Mouse (Mus musculus) intestine, embryonic 14.5 days (tissue): ENCODE results near the gene Rxfp4. TPM values are rescaled to one million over a fixed set of nuclear protein-coding genes. Genes with fewer than 3 reads are reported as not detected.
A peak's percentile ranks its signal among the peaks of the same experiment; 100 is the strongest.

Source experiments
- ATAC-seq: fragments of 200-750 bp; cut with Nextera tagmentation; replicated peaks from 2 replicates; pipeline ENCODE4 v1.8.0; 2017; ENCODE audit warnings: low read depth, moderate number of reproducible peaks, moderate TSS enrichment, moderate library complexity; ENCODE audit not compliant: low FRiP score, low TSS enrichment
- DNase-seq: peaks from one replicate; pipeline ENCODE4 v3.0.0-alpha.2; 2018; ENCODE audit warnings: low spot score
- H3K27ac ChIP-seq: fragments of 300-500 bp; sonication (generic); 2 replicates; pipeline ENCODE4 v1.5.1; 2014; ENCODE audit warnings: low read depth, mild to moderate bottlenecking, control low read depth
- H3K27me3 ChIP-seq: fragments of 300-500 bp; sonication (generic); replicated peaks from 2 replicates; pipeline ENCODE4 v1.6.1; 2014; ENCODE audit warnings: low read length, control low read depth; ENCODE audit not compliant: control insufficient read depth, insufficient read depth
- H3K36me3 ChIP-seq: fragments of 300-500 bp; sonication (generic); 2 replicates; pipeline ENCODE4 v1.6.1; 2014; ENCODE audit warnings: low read length, control low read depth; ENCODE audit not compliant: control insufficient read depth, insufficient read depth
- H3K4me1 ChIP-seq: fragments of 300-500 bp; sonication (generic); replicated peaks from 2 replicates; pipeline ENCODE4 v1.6.1; 2014; ENCODE audit warnings: low read length, control low read depth, mixed read lengths; ENCODE audit not compliant: control insufficient read depth, insufficient read depth
- H3K4me2 ChIP-seq: fragments of 300-500 bp; sonication (generic); 2 replicates; pipeline ENCODE4 v1.6.1; 2014; ENCODE audit warnings: low read length
- H3K4me3 ChIP-seq: fragments of 300-500 bp; sonication (generic); 2 replicates; pipeline ENCODE4 v1.5.1; 2014; ENCODE audit warnings: low read depth, low read length, control low read depth, mixed read lengths
- H3K9ac ChIP-seq: fragments of 300-500 bp; sonication (generic); 2 replicates; pipeline ENCODE4 v1.6.1; 2014; ENCODE audit warnings: mild to moderate bottlenecking, low read length
- H3K9me3 ChIP-seq: fragments of 300-500 bp; sonication (generic); 2 replicates; pipeline ENCODE4 v1.6.1; 2016; ENCODE audit warnings: low read length, control low read depth; ENCODE audit not compliant: control insufficient read depth
- WGBS: fragments of 180-500 bp; shearing (Covaris S2); extraction: QIAGEN DNeasy Blood & Tissue Kit; methylation state at CpG from one replicate; pipeline ENCODE4 v1.1.7; 2014; 5-methylcytosine and 5-hydroxymethylcytosine counted together
- polyA plus RNA-seq: library from polyadenylated mRNA; unstranded; fragments of >200 nt; fragmentation: Nextera tagmentation; extraction: Ambion mirVana; gene quantifications from 2 replicates; pipeline ENCODE4 v1.2.1, GENCODE M21; 2014

Gene Rxfp4
- polyA plus RNA-seq: not detected in 2 replicates

- ATAC-seq (no peak), DNase-seq (no peak)
- no peaks in the 10 kb centered on the region for H3K27me3 ChIP-seq
- no peak within 1 kb of the TSS for H3K4me2 ChIP-seq
- no peak within 1 kb of the TSS for H3K9ac ChIP-seq
- WGBS: 91% methylated on average over 17 of the region's 17 CpGs
- H3K4me3 ChIP-seq: no peak within 1 kb of the TSS
- H3K9me3 ChIP-seq: no peaks in the 10 kb centered on the region
- no peaks in the 10 kb centered on the region for H3K4me1 ChIP-seq
- H3K27ac ChIP-seq: no peak within 1 kb of the TSS
- H3K36me3 ChIP-seq: peaks cover 8% of the 10 kb centered on the region
Measured at GRCm38 (mm10) chr3:88652846-88653515, at the start of gene Rxfp4. Gene Rxfp4 (minus strand): TSS chr3:88653142.

GRCm38 (mm10) chr3:88701222-88701621 lies 48.3 kb upstream of the Rxfp4 start:
- peaks cover 98% of the 10 kb centered on the region for H3K36me3 ChIP-seq
- no peak overlapping the region for H3K4me2 ChIP-seq
- WGBS: 56% methylated on average over 3 of the region's 3 CpGs
- H3K27ac ChIP-seq: no peak overlapping the region
- H3K9ac ChIP-seq: no peak overlapping the region
- no peaks in the 10 kb centered on the region for H3K4me1 ChIP-seq
- DNase-seq (no peak), ATAC-seq (no peak)
- no peaks in the 10 kb centered on the region for H3K9me3 ChIP-seq
- no peaks in the 10 kb centered on the region for H3K27me3 ChIP-seq
- H3K4me3 ChIP-seq: no peak overlapping the region

GRCm38 (mm10) chr3:88700247-88700646 lies 47.3 kb upstream of the Rxfp4 start:
- Histone ChIP-seq H3K4me2 (no peak overlapping the region), H3K4me3 (no peak overlapping the region), H3K9ac (no peak overlapping the region), H3K27ac (no peak overlapping the region), H3K4me1 (no peaks in the 10 kb centered on the region), H3K27me3 (no peaks in the 10 kb centered on the region), H3K36me3 (peaks cover 98% of the 10 kb centered on the region), H3K9me3 (no peaks in the 10 kb centered on the region)
- 96% methylated on average over 3 of the region's 3 CpGs for WGBS
- no peak for ATAC-seq
- DNase-seq: no peak

GRCm38 (mm10) chr3:88698834-88699233 lies 45.9 kb upstream of the Rxfp4 start:
- no peaks in the 10 kb centered on the region for H3K4me1 ChIP-seq
- H3K4me2 ChIP-seq: no peak overlapping the region
- ATAC-seq (no peak), DNase-seq (no peak)
- H3K36me3 ChIP-seq: peaks cover 98% of the 10 kb centered on the region
- H3K27ac ChIP-seq: no peak overlapping the region
- no peak overlapping the region for H3K4me3 ChIP-seq
- H3K9me3 ChIP-seq: no peaks in the 10 kb centered on the region
- no peak overlapping the region for H3K9ac ChIP-seq
- H3K27me3 ChIP-seq: no peaks in the 10 kb centered on the region
- WGBS: 91% methylated on average over 6 of the region's 6 CpGs

DNA sequence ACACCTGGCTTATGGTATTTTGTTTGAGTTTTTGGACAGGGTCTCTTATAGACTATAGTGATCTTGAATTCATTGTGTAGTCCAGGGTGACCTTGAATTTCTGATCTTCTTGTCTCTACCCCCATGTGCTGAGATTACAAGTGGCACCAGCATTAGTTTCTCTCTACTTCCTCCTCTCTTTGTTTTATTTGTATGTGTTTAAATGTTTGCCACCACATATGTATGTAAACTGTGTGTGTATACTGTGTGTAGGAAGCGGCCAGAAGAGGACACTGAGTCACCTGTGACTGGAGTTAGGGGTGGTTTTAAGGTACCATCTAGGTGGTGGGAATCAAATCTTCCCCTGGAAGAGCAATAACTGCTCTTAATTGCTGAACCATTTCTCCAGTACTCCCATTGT lies 45.1 kb upstream of the Rxfp4 start:
- H3K9me3 ChIP-seq: no peaks in the 10 kb centered on the region
- H3K9ac ChIP-seq: no peak overlapping the region
- no peak overlapping the region for H3K4me2 ChIP-seq
- peaks cover 97% of the 10 kb centered on the region for H3K36me3 ChIP-seq
- H3K27ac ChIP-seq: no peak overlapping the region
- WGBS: 93% methylated on average over 1 of the region's 1 CpGs
- H3K4me1 ChIP-seq: no peaks in the 10 kb centered on the region
- H3K27me3 ChIP-seq: no peaks in the 10 kb centered on the region
- H3K4me3 ChIP-seq: no peak overlapping the region
- ATAC-seq: no peak
- no peak for DNase-seq

DNA sequence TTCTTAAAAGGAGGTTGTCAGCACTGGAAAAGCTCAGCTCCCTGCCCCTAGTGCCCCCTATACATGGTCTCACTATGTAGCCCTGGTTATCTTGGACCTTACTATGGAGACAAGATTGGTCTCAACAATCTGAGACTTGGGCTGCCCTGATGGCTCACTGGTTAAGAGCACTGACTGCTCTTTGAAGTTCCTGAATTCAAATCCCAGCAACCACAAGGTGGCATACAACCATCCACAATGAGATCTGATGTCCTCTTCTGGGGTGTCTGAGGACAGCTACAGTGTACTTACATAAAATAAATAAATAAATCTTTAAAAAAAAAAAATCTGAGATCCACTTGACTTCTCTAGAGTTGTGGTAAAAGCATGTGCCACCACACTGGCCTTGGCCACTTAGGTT lies 42.6 kb upstream of the Rxfp4 start:
- Histone ChIP-seq H3K27ac (no peak overlapping the region), H3K36me3 (peaks cover 98% of the 10 kb centered on the region), H3K4me1 (no peaks in the 10 kb centered on the region), H3K9me3 (no peaks in the 10 kb centered on the region), H3K27me3 (no peaks in the 10 kb centered on the region), H3K4me3 (no peak overlapping the region), H3K9ac (no peak overlapping the region), H3K4me2 (no peak overlapping the region)
- no peak for ATAC-seq
- DNase-seq: no peak

GRCm38 (mm10) chr3:88689079-88689478 lies 36.1 kb upstream of the Rxfp4 start:
- 88% methylated on average over 5 of the region's 5 CpGs for WGBS
- DNase-seq (no peak), ATAC-seq (no peak)
- Histone ChIP-seq H3K27ac (no peak overlapping the region), H3K4me3 (no peak overlapping the region), H3K9ac (no peak overlapping the region), H3K9me3 (no peaks in the 10 kb centered on the region), H3K4me1 (peaks cover 6% of the 10 kb centered on the region), H3K4me2 (no peak overlapping the region), H3K36me3 (peaks cover 65% of the 10 kb centered on the region), H3K27me3 (no peaks in the 10 kb centered on the region)

DNA sequence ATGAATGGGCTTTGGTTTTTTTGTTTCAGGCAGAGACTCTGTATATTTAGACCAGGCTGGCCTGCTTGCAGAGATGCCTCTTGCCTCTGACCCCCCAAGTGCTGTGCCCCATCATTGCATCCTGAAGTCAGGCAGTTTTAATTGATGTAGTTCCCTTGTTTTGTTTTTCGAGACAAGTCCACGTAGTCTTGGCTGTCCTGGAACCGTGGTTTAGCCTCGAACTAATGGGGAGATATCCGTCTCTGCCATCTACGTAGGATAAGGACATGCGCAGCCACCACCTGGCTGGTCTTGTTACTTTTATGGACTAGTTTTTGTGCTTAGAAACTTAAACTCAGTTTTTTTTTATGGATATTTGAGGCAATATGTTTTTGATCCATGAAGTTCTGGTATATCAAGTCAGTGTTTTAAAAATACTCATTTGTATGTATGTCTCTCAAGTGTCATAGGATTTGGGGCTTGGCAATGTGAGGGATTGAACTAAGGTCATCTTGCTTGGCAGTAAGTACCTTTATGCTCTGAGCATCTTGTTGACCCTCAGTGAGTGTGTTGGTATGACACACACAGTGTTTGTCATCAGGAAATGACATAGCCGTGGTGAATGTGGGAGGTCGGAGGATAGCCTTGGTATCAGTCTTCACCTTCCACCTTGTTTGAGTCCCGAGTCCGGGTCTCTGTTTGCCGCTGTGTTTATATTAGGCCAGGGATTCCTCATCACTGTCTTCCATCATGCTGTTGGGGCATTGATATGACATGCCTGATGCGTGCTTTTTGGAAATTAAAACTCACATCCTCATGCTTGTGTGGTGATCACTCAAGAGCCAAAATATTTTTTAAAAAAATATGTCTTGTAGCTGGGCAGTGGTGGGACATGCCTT lies 34.0 kb upstream of the Rxfp4 start:
- 16% methylated on average over 13 of the region's 13 CpGs for WGBS
- Histone ChIP-seq H3K36me3 (peaks cover 46% of the 10 kb centered on the region), H3K27me3 (no peaks in the 10 kb centered on the region), H3K9ac (peak overlapping the region; percentile 97), H3K4me1 (peaks cover 6% of the 10 kb centered on the region), H3K4me2 (peak overlapping the region; percentile 80), H3K9me3 (no peaks in the 10 kb centered on the region), H3K27ac (peak overlapping the region; percentile 97; the same call in 1 of the 2 replicates), H3K4me3 (peak overlapping the region; percentile 98)
- DNase-seq (no peak), ATAC-seq (no peak)
